Mouse (Mus musculus): ENCODE data around the gene Ssc5d.
A peak's percentile ranks its signal among the peaks of the same experiment; 100 is the strongest.
"Not testable (repeated sequence)": the region's sequence is repeated elsewhere in the genome, so short reads cannot be mapped to it uniquely, and the experiment has no call there.

The Ssc5d gene

DNA sequence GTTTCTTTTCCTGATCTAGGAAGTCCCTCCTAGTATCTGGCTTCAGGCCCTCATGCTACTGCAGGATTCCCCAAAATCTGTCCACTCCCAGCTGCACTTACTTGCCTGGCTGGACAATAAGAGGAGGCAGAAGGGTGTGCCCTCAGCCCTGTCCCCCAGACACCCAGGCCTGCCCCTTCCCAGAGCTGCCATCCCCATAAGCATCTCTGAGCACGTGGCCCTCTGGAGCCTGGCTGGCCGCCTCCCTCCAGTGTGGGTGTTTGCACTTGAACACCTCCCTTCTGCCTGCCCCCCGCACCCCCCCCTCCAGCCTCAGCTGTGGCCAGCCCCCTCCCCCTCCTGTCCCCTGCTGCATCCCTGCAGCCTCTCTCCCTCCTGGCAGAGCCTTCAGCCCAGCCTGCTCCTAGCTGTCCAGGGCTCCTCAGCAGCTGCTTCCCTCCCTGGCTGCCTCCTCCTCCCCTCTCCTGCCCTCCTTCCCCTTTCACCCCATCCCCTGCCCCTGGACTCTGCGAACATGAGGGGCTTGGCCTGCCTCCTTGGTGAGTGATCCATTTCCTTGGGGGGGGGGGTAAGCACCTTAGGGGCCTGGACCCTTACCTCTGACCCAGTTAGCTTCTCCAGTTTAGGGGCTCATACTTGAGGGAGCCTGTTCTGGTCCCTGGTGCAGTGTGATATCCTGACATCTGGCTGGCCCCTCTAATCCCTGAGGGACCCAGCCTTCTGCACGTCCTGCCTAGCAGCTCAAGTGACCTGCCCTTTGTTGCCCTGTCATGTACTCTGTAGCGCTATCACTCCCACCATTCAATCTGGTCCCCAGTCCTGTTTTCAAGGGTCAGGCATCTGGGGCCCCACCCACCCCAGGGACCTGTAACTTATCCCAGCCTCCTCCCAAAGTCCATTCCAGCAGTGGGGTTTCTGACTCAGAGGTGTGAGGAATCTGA, at the start of gene Ssc5d:
Gene Ssc5d, plus strand, starts transcription at position 345 of the 941 bp plus-strand sequence.
- H3K4me3 ChIP-seq (replicated peaks; ENCODE audit: low read length) = peak within 1 kb of the TSS; percentile 74; the same call in 1 of the 2 replicates
- TF ChIP-seq CTCF (conservative IDR thresholded peaks at IDR 0.05; ENCODE audit: low read length) (no peak), POU5F1 (IDR thresholded peaks at IDR 0.05; ENCODE audit: borderline replicate concordance, low read length) (no peak), NANOG (IDR thresholded peaks at IDR 0.05; ENCODE audit: borderline replicate concordance, low read length) (no peak)
- no peaks in the 10 kb centered on the region for H3K36me3 ChIP-seq (ENCODE audit: insufficient read depth, low read length)
- H3K9me3 ChIP-seq (ENCODE audit: low read length) = no peaks in the 10 kb centered on the region
- peaks cover 73% of the 10 kb centered on the region for H3K4me1 ChIP-seq (replicated peaks; ENCODE audit: low read depth, low read length)
- peaks cover 48% of the 10 kb centered on the region for H3K27me3 ChIP-seq (ENCODE audit: insufficient read depth, low read length)

DNA sequence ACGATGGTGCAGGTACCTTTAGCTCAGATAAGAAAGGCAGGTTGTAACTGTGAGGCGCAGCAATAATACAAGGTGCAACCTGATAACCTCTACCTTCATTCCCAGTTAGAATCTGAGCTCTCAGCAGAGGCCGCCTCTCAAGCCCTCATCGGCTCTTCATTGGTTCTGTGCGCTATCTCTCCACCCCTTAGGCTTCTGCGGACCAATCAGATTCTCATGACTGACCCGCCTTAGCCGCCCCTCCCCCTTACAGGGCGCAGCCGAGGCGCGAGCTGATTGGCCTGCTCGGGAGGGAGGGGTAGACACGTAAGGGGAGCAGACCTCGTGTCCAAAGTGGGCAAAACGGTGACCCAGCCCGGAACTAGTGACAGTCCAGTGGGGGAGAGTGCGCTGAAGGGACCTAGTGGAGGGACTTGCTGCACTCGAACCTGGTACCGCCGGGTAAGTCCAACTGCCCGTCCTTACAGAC, 48.8 kb upstream of the Ssc5d start, which contains the start of gene Isoc2a:
Gene Isoc2a, plus strand, starts transcription at position 401 of the 469 bp plus-strand sequence.
- H3K36me3 ChIP-seq (ENCODE audit: insufficient read depth, low read length) = peaks cover under 1% of the 10 kb centered on the region
- peaks cover 42% of the 10 kb centered on the region for H3K4me1 ChIP-seq (replicated peaks; ENCODE audit: low read depth, low read length)
- peaks cover 6% of the 10 kb centered on the region for H3K9me3 ChIP-seq (ENCODE audit: low read length)
- TF ChIP-seq CTCF (conservative IDR thresholded peaks at IDR 0.05; ENCODE audit: low read length) (no peak), POU5F1 (IDR thresholded peaks at IDR 0.05; ENCODE audit: borderline replicate concordance, low read length) (no peak), NANOG (IDR thresholded peaks at IDR 0.05; ENCODE audit: borderline replicate concordance, low read length) (no peak)
- no peaks in the 10 kb centered on the region for H3K27me3 ChIP-seq (ENCODE audit: insufficient read depth, low read length)
- H3K4me3 ChIP-seq (replicated peaks; ENCODE audit: low read length) = peak within 1 kb of the TSS; percentile 90

DNA sequence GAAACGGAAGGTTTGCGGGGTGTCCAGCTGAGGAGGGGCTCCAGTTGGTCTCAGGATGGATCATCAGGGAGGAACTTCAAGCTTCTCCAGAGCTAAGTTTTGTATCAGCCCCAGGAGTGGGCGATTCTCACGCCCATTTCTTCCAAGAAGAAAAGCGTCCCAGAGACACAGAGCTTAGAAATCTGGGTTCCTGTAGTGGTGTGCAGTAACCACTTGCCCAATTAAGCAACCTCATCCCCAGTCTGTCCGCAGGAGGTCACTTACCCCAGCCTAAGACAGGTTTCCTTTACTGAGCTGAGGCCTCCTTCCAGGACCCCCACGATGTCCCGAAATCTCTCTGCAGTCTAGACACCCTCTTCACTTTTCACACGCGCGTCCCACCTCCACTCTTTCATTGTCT, 48.4 kb upstream of the Ssc5d start:
- H3K27me3 ChIP-seq (ENCODE audit: insufficient read depth, low read length) = no peaks in the 10 kb centered on the region
- peaks cover 10% of the 10 kb centered on the region for H3K9me3 ChIP-seq (ENCODE audit: low read length)
- H3K4me3 ChIP-seq (replicated peaks; ENCODE audit: low read length) = peak overlapping the region; percentile 90
- H3K4me1 ChIP-seq (replicated peaks; ENCODE audit: low read depth, low read length) = peaks cover 42% of the 10 kb centered on the region
- no peak for TF ChIP-seq NANOG (IDR thresholded peaks at IDR 0.05; ENCODE audit: borderline replicate concordance, low read length)
- no peak for TF ChIP-seq CTCF (conservative IDR thresholded peaks at IDR 0.05; ENCODE audit: low read length)
- TF ChIP-seq POU5F1 (IDR thresholded peaks at IDR 0.05; ENCODE audit: borderline replicate concordance, low read length) = no peak
- H3K36me3 ChIP-seq (ENCODE audit: insufficient read depth, low read length) = peaks cover 5% of the 10 kb centered on the region

DNA sequence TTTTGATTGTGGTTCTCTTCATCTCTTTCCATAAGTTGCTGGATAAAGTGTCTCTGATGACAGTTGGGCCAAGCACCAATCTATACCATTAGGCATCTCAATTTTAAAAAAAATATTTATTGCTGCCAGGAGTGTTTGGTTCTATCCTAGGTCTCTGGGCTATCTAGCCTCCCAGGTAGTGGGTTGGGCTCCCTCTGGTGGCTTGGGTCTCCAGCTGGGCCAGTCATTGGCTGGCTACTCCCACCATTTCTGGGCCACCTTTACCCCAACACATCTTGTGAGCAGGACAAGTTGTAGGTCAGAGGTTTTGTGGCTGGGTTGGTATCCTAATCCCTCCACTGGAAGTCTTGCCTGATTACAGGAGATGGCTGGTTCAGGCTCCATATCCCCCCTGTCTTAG, 47.4 kb upstream of the Ssc5d start:
- peaks cover 40% of the 10 kb centered on the region for H3K4me1 ChIP-seq (replicated peaks; ENCODE audit: low read depth, low read length)
- peaks cover 15% of the 10 kb centered on the region for H3K9me3 ChIP-seq (ENCODE audit: low read length)
- peak overlapping the region; percentile 90 for H3K4me3 ChIP-seq (replicated peaks; ENCODE audit: low read length)
- H3K27me3 ChIP-seq (ENCODE audit: insufficient read depth, low read length) = no peaks in the 10 kb centered on the region
- peaks cover 15% of the 10 kb centered on the region for H3K36me3 ChIP-seq (ENCODE audit: insufficient read depth, low read length)
- no peak for TF ChIP-seq POU5F1 (IDR thresholded peaks at IDR 0.05; ENCODE audit: borderline replicate concordance, low read length)
- peak; percentile 10; the same call in 1 of the 2 replicates for TF ChIP-seq CTCF (conservative IDR thresholded peaks at IDR 0.05; ENCODE audit: low read length)
- no peak for TF ChIP-seq NANOG (IDR thresholded peaks at IDR 0.05; ENCODE audit: borderline replicate concordance, low read length)

DNA sequence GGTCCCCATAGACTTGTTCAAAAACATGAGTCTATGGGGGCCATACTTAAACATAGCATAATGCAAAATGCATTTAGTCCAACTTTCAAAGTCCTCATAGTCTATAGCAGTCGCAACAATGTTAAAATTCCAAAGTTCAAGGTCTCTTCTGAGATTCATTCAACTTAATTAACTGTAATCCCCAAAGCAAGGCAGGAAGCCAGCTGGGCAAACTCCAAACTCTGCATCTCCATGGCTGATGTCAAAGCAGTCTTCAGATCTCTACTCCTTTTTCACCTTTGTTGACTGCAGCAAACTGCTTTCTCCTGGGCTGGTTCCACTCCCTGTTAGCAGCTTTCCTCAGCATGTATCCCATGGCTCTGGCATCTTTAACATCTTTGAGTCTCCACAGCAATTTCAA, 46.5 kb upstream of the Ssc5d start:
- not testable (repeated sequence) for H3K4me3 ChIP-seq (replicated peaks; ENCODE audit: low read length); H3K27me3 ChIP-seq (ENCODE audit: insufficient read depth, low read length)
- Histone ChIP-seq H3K36me3 (ENCODE audit: insufficient read depth, low read length) (peaks cover 15% of the 10 kb centered on the region), H3K9me3 (ENCODE audit: low read length) (peaks cover 15% of the 10 kb centered on the region), H3K4me1 (replicated peaks; ENCODE audit: low read depth, low read length) (peaks cover 40% of the 10 kb centered on the region)

DNA sequence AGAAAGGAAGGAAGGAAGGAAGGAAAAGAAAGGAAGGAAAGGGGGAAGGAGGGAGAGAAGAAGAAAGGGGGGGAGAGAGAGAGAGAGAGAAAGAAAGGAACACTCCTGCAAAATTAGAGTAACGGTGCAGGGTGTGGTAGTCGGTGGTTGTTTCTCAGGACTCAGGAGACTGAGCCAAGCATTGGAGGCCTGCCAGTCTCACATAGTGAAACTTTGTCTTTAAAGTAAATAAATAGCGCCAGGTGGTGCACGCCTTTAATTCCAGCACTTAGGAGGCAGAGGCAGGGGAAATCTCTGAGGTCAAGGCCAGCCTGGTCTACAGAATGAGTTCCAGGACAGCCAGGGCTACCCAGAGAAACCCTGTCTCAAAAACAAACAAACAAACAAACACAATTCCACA, 38.9 kb upstream of the Ssc5d start:
- TF ChIP-seq POU5F1 (IDR thresholded peaks at IDR 0.05; ENCODE audit: borderline replicate concordance, low read length) (no peak), NANOG (IDR thresholded peaks at IDR 0.05; ENCODE audit: borderline replicate concordance, low read length) (no peak), CTCF (conservative IDR thresholded peaks at IDR 0.05; ENCODE audit: low read length) (no peak)
- Histone ChIP-seq H3K27me3 (ENCODE audit: insufficient read depth, low read length) (no peaks in the 10 kb centered on the region), H3K4me3 (replicated peaks; ENCODE audit: low read length) (no peak overlapping the region), H3K36me3 (ENCODE audit: insufficient read depth, low read length) (peaks cover 55% of the 10 kb centered on the region), H3K4me1 (replicated peaks; ENCODE audit: low read depth, low read length) (peaks cover 46% of the 10 kb centered on the region), H3K9me3 (ENCODE audit: low read length) (peaks cover 11% of the 10 kb centered on the region)

DNA sequence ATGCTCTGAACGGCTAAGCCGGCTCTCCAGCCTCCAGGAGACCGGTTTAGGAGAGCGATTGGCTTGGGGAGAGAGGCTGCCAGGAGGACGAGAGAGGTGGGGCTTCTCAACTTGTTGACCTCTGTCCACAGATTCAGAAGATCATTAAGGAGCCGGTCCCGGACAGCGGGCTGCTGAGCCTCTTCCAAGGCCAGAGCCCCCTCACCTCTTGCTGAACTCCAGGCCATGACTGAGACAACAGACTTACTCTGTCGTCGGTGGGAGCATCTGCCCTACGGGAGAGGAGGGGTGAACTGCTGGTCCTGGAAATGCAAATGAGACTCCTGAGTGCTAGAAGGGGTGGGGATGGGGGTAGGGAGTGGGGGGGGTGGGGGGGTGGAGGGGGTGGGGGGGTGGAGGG, 30.4 kb upstream of the Ssc5d start:
- peaks cover 78% of the 10 kb centered on the region for H3K4me1 ChIP-seq (replicated peaks; ENCODE audit: low read depth, low read length)

DNA sequence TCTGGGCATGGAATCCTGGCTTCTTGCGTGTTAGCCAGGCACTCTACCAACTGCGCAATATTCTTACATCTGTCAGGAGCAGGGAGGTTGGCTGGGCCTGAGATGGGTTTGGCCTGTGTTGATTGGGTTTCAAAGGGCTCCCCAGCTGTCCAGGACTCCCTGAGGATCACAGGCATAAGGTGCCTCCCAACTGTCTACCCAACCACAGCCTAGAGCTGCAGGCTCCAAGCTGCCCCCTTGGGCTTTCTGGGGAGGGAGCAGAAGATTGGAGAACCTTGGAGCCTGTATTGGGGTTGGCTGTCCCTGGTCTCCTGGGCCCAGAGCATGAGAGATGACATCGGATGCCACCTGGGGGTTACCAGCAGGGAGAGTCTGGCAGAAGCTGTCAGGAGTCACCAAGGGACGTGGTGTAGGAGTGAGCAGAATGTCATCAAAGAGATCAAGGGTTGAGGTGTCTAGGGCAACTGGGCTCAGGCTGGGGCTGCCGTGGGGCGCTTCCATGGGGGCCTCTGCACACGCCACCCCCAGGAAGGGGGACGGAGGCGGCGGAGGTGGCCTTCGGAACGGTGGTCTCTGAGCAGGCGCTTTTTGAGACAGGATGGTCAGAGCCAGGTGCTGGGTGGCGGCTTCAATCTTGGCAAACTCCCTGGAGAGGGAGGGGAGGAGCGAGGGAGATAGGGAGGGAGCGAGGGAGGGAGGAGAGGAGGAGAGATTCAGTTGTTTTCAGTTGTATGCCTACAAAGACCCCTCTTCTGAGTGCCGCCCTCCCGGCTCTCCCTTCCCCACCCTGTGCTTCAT, 26.5 kb upstream of the Ssc5d start:
- H3K9me3 ChIP-seq (ENCODE audit: low read length) = no peaks in the 10 kb centered on the region
- no peak for TF ChIP-seq NANOG (IDR thresholded peaks at IDR 0.05; ENCODE audit: borderline replicate concordance, low read length)
- no peak for TF ChIP-seq CTCF (conservative IDR thresholded peaks at IDR 0.05; ENCODE audit: low read length)
- TF ChIP-seq POU5F1 (IDR thresholded peaks at IDR 0.05; ENCODE audit: borderline replicate concordance, low read length) = no peak
- no peaks in the 10 kb centered on the region for H3K27me3 ChIP-seq (ENCODE audit: insufficient read depth, low read length)
- peaks cover 85% of the 10 kb centered on the region for H3K4me1 ChIP-seq (replicated peaks; ENCODE audit: low read depth, low read length)
- peak overlapping the region; percentile 67 for H3K4me3 ChIP-seq (replicated peaks; ENCODE audit: low read length)
- H3K36me3 ChIP-seq (ENCODE audit: insufficient read depth, low read length) = peaks cover 18% of the 10 kb centered on the region

More for the DNA sequence above, 30.4 kb upstream of the Ssc5d start:
- Histone ChIP-seq H3K36me3 (ENCODE audit: insufficient read depth, low read length) (peaks cover 31% of the 10 kb centered on the region), H3K9me3 (ENCODE audit: low read length) (no peaks in the 10 kb centered on the region), H3K4me3 (replicated peaks; ENCODE audit: low read length) (peak overlapping the region; percentile 45), H3K27me3 (ENCODE audit: insufficient read depth, low read length) (no peaks in the 10 kb centered on the region)
- TF ChIP-seq POU5F1 (IDR thresholded peaks at IDR 0.05; ENCODE audit: borderline replicate concordance, low read length) = no peak
- TF ChIP-seq NANOG (IDR thresholded peaks at IDR 0.05; ENCODE audit: borderline replicate concordance, low read length) = no peak
- TF ChIP-seq CTCF (conservative IDR thresholded peaks at IDR 0.05; ENCODE audit: low read length) = no peak
